Mouse (Mus musculus) midbrain, embryonic 14.5 days (tissue): ENCODE measurements at regions not wholly inside any gene's neighbourhood (a gene's known extent, or its start where the extent isn't known, plus 50 kb on each side); places are given as distances from the start of the nearest gene placed in this dataset.
"Not testable (repeated sequence)": the region's sequence is repeated elsewhere in the genome, so short reads cannot be mapped to it uniquely, and the experiment has no call there.

Experiments used
- ATAC-seq: fragments of 200-750 bp; cut with Nextera tagmentation; 2 replicates; pipeline ENCODE4 v1.8.0; 2017; ENCODE audit warnings: moderate number of reproducible peaks, moderate library complexity; ENCODE audit not compliant: low FRiP score, low TSS enrichment
- DNase-seq: peaks from one replicate; pipeline ENCODE4 v3.0.0-alpha.2; 2015
- H3K27ac ChIP-seq: fragments of 300-500 bp; sonication (generic); replicated peaks from 2 replicates; pipeline ENCODE4 v1.5.1; 2014; ENCODE audit warnings: mild to moderate bottlenecking, low read depth, low read length, moderate library complexity
- H3K27me3 ChIP-seq: fragments of 300-500 bp; sonication (generic); 2 replicates; pipeline ENCODE4 v1.6.1; 2014; ENCODE audit warnings: low read length, control low read depth, mixed read lengths; ENCODE audit not compliant: control insufficient read depth, insufficient read depth
- H3K36me3 ChIP-seq: fragments of 300-500 bp; sonication (generic); 2 replicates; pipeline ENCODE4 v1.6.1; 2014; ENCODE audit warnings: low read length, control low read depth; ENCODE audit not compliant: control insufficient read depth, insufficient read depth
- H3K4me1 ChIP-seq: fragments of 300-500 bp; sonication (generic); 2 replicates; pipeline ENCODE4 v1.6.1; 2014; ENCODE audit warnings: mild to moderate bottlenecking, antibody characterized with exemption, low read length, control low read depth; ENCODE audit not compliant: control insufficient read depth, insufficient read depth
- H3K4me2 ChIP-seq: fragments of 300-500 bp; sonication (generic); 2 replicates; pipeline ENCODE4 v1.6.1; 2014; ENCODE audit warnings: mild to moderate bottlenecking, low read length, moderate library complexity
- H3K4me3 ChIP-seq: fragments of 300-500 bp; sonication (generic); replicated peaks from 2 replicates; pipeline ENCODE4 v1.5.1; 2014; ENCODE audit warnings: low read depth, low read length
- H3K9ac ChIP-seq: fragments of 300-500 bp; sonication (generic); replicated peaks from 2 replicates; pipeline ENCODE4 v1.6.1; 2014; ENCODE audit warnings: mild to moderate bottlenecking, low read length, moderate library complexity
- H3K9me3 ChIP-seq: fragments of 300-500 bp; sonication (generic); 2 replicates; pipeline ENCODE4 v1.6.1; 2016; ENCODE audit warnings: low read length, control low read depth, mixed read lengths; ENCODE audit not compliant: control insufficient read depth
- WGBS: fragments of 180-500 bp; shearing (Covaris S2); extraction: QIAGEN DNeasy Blood & Tissue Kit; methylation state at CpG from one replicate; pipeline ENCODE4 v1.1.7; 2014; 5-methylcytosine and 5-hydroxymethylcytosine counted together

DNA sequence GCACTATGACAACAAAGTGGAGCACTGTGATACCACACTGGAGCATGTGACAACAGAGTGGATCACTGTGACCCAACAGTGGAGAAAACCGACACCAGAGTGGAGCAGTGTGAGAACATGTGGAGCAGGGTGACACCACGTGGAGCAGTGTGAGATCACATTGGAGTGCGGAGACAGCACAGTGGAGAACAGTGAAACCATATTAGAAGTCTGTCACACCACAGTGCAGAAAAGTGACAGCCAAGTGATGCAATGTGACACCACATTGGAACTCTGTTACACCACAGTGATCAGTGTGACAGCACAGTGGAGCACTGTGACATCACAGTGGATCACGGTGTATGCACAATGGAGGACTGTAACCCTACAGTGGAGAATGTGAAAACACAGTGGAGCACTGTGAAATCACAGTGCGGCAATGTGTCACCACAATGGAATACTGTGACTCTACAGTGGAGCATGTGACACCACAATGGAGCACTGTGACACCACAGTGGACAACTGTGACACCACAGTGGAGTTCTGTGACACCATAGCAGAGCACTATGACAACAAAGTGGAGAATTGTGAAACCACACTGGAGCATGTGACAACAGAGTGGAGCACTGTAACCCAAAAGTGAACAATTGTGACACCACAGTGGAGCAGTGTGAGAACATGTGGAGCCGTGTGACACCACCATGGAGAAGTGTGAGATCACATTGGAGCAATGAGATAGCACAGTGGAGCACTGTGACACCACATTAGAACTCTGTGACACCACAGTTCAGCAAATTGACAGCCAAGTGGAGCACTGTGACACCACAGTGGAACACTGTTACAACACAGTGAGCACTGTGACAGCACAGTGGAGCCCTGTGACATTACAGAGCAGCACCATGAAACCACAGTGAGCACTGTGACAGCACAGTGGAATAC lies 98.6 kb upstream of the Vmn1r2 start:
- Histone ChIP-seq H3K36me3 (no peaks in the 10 kb centered on the region), H3K9me3 (peaks cover 77% of the 10 kb centered on the region), H3K27ac (no peak overlapping the region), H3K4me3 (no peak overlapping the region), H3K27me3 (no peaks in the 10 kb centered on the region), H3K4me2 (no peak overlapping the region), H3K9ac (no peak overlapping the region), H3K4me1 (no peaks in the 10 kb centered on the region)
- DNase-seq (no peak), ATAC-seq (peak; percentile 4; the same call in 1 of the 2 replicates)
- WGBS, result 82% methylated on average over 6 of the region's 6 CpGs

- WGBS, result 60% methylated on average over 1 of the region's 1 CpGs
- H3K36me3 ChIP-seq, result no peaks in the 10 kb centered on the region
- DNase-seq (no peak), ATAC-seq (peak; percentile 5; the same call in 1 of the 2 replicates)
- no peaks in the 10 kb centered on the region for H3K4me1 ChIP-seq
- no peaks in the 10 kb centered on the region for H3K27me3 ChIP-seq
- no peak overlapping the region for H3K9ac ChIP-seq
- no peak overlapping the region for H3K27ac ChIP-seq
- no peak overlapping the region for H3K4me3 ChIP-seq
- no peak overlapping the region for H3K4me2 ChIP-seq
- peaks cover 70% of the 10 kb centered on the region for H3K9me3 ChIP-seq
Observed at GRCm38 (mm10) chr4:3069341-3069740, 97.8 kb upstream of the Vmn1r2 start.

DNA sequence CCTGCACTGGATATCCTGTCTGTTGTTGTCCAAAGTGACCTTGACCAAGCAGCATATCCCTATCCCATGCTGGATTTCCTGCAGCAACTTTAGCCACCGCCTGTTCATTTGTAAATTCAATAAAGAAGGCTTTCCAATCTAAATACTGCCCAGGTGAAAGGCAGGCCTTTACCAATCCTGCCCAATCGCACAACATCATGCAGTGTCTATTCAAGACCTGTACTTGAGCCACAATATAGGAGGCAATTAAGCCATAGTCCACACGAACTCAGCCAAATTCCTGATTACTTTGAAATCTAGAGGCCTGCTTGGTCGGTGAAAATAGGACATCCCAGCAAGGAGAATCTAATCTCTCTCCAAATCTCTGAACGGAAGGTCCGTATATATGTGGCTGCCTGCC lies 95.8 kb upstream of the Vmn1r2 start:
- H3K4me1 ChIP-seq, H3K4me2 ChIP-seq, H3K27ac ChIP-seq, H3K36me3 ChIP-seq, H3K4me3 ChIP-seq, ATAC-seq, H3K9ac ChIP-seq, DNase-seq, H3K27me3 ChIP-seq: not testable (repeated sequence)
- peaks cover 51% of the 10 kb centered on the region for H3K9me3 ChIP-seq
- WGBS, result 69% methylated on average over 6 of the region's 6 CpGs

GRCm38 (mm10) chr4:3079901-3080300 lies 87.2 kb upstream of the Vmn1r2 start:
- Histone ChIP-seq H3K9ac (no peak overlapping the region), H3K9me3 (peaks cover 59% of the 10 kb centered on the region), H3K4me3 (no peak overlapping the region), H3K36me3 (no peaks in the 10 kb centered on the region), H3K27me3 (no peaks in the 10 kb centered on the region), H3K4me2 (no peak overlapping the region), H3K4me1 (no peaks in the 10 kb centered on the region), H3K27ac (no peak overlapping the region)
- DNase-seq, result no peak
- WGBS, result 89% methylated on average over 1 of the region's 1 CpGs
- ATAC-seq, result no peak

DNA sequence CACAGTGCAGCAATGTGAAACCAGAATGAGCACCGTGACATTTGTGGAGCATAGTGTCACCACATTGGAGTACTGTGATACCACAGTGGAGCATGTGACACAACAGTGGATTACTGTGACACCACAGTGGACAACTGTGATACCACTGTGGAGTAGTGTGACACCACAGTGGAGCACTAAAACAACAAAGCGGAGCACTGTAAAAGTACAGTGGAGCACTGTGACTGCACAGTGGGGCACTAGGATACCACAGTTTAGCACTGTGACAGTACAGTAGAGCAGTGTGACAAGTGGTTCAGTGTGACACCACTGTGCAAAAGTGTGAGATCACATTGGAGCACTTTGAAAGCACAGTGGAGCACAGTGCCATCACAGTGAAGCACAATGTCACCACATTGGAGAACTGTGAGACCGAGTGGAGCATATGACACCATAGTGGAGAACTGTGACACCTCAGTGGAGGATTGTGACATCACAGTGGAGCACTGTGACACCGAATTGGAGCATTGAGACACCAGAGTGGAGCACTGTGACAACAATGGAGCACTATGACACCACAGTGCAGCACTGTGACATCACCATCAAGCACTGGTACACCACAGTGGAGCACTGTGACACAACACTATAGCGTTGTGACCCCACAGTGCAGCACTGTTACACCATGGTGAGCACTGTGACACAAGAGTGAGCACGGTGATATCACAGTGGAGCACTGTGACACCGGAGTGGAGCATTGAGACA lies 86.6 kb upstream of the Vmn1r2 start:
- Histone ChIP-seq H3K36me3 (no peaks in the 10 kb centered on the region), H3K27me3 (no peaks in the 10 kb centered on the region)

GRCm38 (mm10) chr4:3081148-3081952 lies 85.8 kb upstream of the Vmn1r2 start:
- Histone ChIP-seq H3K27me3 (no peaks in the 10 kb centered on the region), H3K4me3 (no peak overlapping the region), H3K9ac (no peak overlapping the region), H3K9me3 (peaks cover 73% of the 10 kb centered on the region), H3K27ac (no peak overlapping the region), H3K36me3 (no peaks in the 10 kb centered on the region), H3K4me2 (no peak overlapping the region), H3K4me1 (no peaks in the 10 kb centered on the region)
- WGBS, result 60% methylated on average over 6 of the region's 6 CpGs
- peak; percentile 34 for ATAC-seq
- no peak for DNase-seq

More for the DNA sequence above, 86.6 kb upstream of the Vmn1r2 start:
- Histone ChIP-seq H3K9ac (no peak overlapping the region), H3K4me2 (no peak overlapping the region), H3K4me3 (no peak overlapping the region), H3K9me3 (peaks cover 65% of the 10 kb centered on the region), H3K4me1 (no peaks in the 10 kb centered on the region), H3K27ac (no peak overlapping the region)
- 59% methylated on average over 7 of the region's 7 CpGs for WGBS
- peak; percentile 0 for DNase-seq
- ATAC-seq, result peak; percentile 26

DNA sequence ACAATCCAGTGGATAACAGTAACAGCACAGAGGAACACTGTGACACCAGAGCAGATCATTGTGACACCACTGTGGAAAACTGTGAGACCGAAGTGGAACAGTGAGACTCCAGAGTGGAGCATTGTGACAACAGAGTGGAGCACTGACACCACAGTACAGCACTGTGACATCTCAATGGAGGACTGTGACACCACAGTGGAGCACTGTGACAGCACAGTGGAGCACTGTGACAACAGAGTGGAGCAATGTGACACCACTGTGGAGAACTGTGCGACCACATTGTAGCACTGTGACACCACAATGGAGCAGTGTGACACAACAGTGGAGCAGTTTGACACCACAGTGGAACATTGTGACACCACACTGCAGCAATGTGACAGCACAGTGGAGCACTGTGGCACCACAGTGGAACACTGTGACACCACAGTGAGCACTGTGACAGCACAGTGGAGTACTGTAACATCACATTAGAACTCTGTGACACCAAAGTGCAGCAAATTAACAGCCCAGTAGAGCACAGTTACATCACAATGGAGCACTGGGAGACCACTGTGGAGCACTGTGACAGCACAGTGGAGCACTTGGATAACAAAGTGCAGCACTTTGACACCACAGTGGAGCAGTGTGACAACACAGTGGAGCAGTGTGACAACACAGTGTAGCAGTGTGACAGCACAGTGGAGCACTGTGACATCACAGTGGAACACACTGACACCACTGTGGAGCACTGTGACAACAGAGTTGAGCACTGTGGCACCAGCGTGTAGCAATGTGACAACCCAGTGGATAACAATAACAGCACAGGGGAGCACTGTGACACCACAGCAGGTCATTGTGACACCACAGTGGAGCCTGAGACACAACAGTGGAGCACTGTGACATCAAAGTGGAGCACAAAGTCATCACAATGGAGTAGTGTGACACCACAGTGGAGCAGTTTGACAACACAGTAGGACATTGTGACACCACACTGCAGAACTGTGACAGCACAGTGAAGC lies 84.9 kb upstream of the Vmn1r2 start:
- Histone ChIP-seq H3K9ac (no peak overlapping the region), H3K27me3 (no peaks in the 10 kb centered on the region), H3K27ac (no peak overlapping the region), H3K4me3 (no peak overlapping the region), H3K9me3 (peaks cover 78% of the 10 kb centered on the region), H3K4me2 (no peak overlapping the region), H3K36me3 (no peaks in the 10 kb centered on the region), H3K4me1 (no peaks in the 10 kb centered on the region)
- ATAC-seq (peak; percentile 4; the same call in 1 of the 2 replicates), DNase-seq (no peak)
- 82% methylated on average over 3 of the region's 3 CpGs for WGBS
